Mouse (Mus musculus) MEL (cell line): ENCODE data around the gene Erbb2. TPM values are rescaled to one million over a fixed set of nuclear protein-coding genes. Genes with fewer than 3 reads are reported as not detected.

ENCODE experiments used
- DNase-seq: peaks from one replicate; pipeline ENCODE4 v3.0.0; 2011; ENCODE audit warnings: low read depth, low spot score
- H3K27ac ChIP-seq: 2 replicates; pipeline ENCODE4 v1.5.1; 2012; ENCODE audit warnings: low read depth, mild to moderate bottlenecking, control low read depth, low read length, moderate library complexity; ENCODE audit not compliant: control insufficient read depth
- H3K27me3 ChIP-seq, 2 experiments: fragments of 150-350 bp in 1 of 2; sonication (generic) in 1 of 2; 2 replicates each; pipeline ENCODE4 v1.6.1; 2012; ENCODE audit warnings: low read length in 2 of 2, mild to moderate bottlenecking in 2 of 2, improper control_type of control experiment in 1 of 2, moderate library complexity in 1 of 2; ENCODE audit not compliant: insufficient read depth in 2 of 2, control insufficient read depth in 1 of 2
- H3K36me3 ChIP-seq, 2 experiments: 2 replicates each; pipeline ENCODE4 v1.6.1; 2012 to 2014; ENCODE audit warnings: low read length in 2 of 2, improper control_type of control experiment in 1 of 2, inconsistent platforms in 1 of 2, mild to moderate bottlenecking in 1 of 2; ENCODE audit not compliant: insufficient read depth in 2 of 2, control insufficient read depth in 1 of 2
- H3K4me1 ChIP-seq, 2 experiments: fragments of 150-350 bp in 1 of 2; sonication (generic) in 1 of 2; 2 replicates each; pipeline ENCODE4 v1.6.1; 2012; ENCODE audit warnings: low read length in 2 of 2, improper control_type of control experiment in 1 of 2, mild to moderate bottlenecking in 1 of 2; ENCODE audit not compliant: insufficient read depth in 2 of 2, control insufficient read depth in 1 of 2
- H3K4me3 ChIP-seq, 2 experiments: fragments of 150-350 bp in 1 of 2; sonication (generic) in 1 of 2; 2 replicates each; pipeline ENCODE4 v1.5.1; 2012; ENCODE audit warnings: low read depth in 2 of 2, low read length in 2 of 2, mild to moderate bottlenecking in 2 of 2, moderate library complexity in 2 of 2, control low read depth in 1 of 2, improper control_type of control experiment in 1 of 2; ENCODE audit not compliant: control insufficient read depth in 1 of 2, insufficient read depth in 1 of 2
- H3K79me2 ChIP-seq: 2 replicates; pipeline ENCODE4 v1.6.1; 2012; ENCODE audit warnings: mild to moderate bottlenecking, low read length, moderate library complexity; ENCODE audit not compliant: control insufficient read depth, poor library complexity, insufficient read depth
- H3K9ac ChIP-seq: 2 replicates; pipeline ENCODE4 v1.6.1; 2012; ENCODE audit warnings: low read depth, mild to moderate bottlenecking, control low read depth, low read length, moderate library complexity; ENCODE audit not compliant: control insufficient read depth, poor library complexity, severe bottlenecking
- H3K9me3 ChIP-seq: fragments of 150-350 bp; sonication (generic); replicated peaks from 2 replicates; pipeline ENCODE4 v1.6.1; 2012; ENCODE audit warnings: mild to moderate bottlenecking, low read length, improper control_type of control experiment, moderate library complexity; ENCODE audit not compliant: insufficient read depth
- CTCF ChIP-seq, 3 experiments: IDR thresholded peaks in 2 of 3; conservative IDR thresholded peaks in 1 of 3; 2 replicates each; pipeline ENCODE4 v1.5.1; 2011 to 2012; ENCODE audit warnings: low read length in 3 of 3, low read depth in 2 of 3, mild to moderate bottlenecking in 2 of 3, improper control_type of control experiment in 1 of 3, inconsistent platforms in 1 of 3, mixed read lengths in 1 of 3, moderate library complexity in 1 of 3; ENCODE audit not compliant: control insufficient read depth in 1 of 3, insufficient read depth in 1 of 3, poor library complexity in 1 of 3, severe bottlenecking in 1 of 3
- E2F4 ChIP-seq: IDR thresholded peaks from 2 replicates; pipeline ENCODE4 v1.6.1; 2011; ENCODE audit warnings: low read depth, low read length, improper control_type of control experiment, borderline replicate concordance
- ETS1 ChIP-seq: IDR thresholded peaks from 2 replicates; pipeline ENCODE4 v1.6.1; 2012; ENCODE audit warnings: low read depth, mild to moderate bottlenecking, inconsistent platforms, low read length, improper control_type of control experiment, moderate library complexity
- GABPA ChIP-seq: IDR thresholded peaks from 2 replicates; pipeline ENCODE4 v1.6.1; 2012; ENCODE audit warnings: low read depth, mild to moderate bottlenecking, inconsistent platforms, low read length, improper control_type of control experiment, moderate library complexity
- GATA1 ChIP-seq: IDR thresholded peaks from 2 replicates; pipeline ENCODE4 v1.6.1; 2011; ENCODE audit warnings: low read depth, low read length, improper control_type of control experiment
- MAFK ChIP-seq: IDR thresholded peaks from 2 replicates; pipeline ENCODE4 v1.6.1; 2011; ENCODE audit warnings: low read depth, mild to moderate bottlenecking, low read length, improper control_type of control experiment, borderline replicate concordance
- MAX ChIP-seq: IDR thresholded peaks from 2 replicates; pipeline ENCODE4 v1.6.1; 2011; ENCODE audit warnings: low read length, improper control_type of control experiment
- MAZ ChIP-seq: IDR thresholded peaks from 2 replicates; pipeline ENCODE4 v1.6.1; 2012; ENCODE audit warnings: low read depth, mild to moderate bottlenecking, inconsistent platforms, low read length, improper control_type of control experiment
- MEF2A ChIP-seq: IDR thresholded peaks from 2 replicates; pipeline ENCODE4 v1.6.1; 2014; ENCODE audit warnings: low read depth, mild to moderate bottlenecking, inconsistent platforms, low read length, improper control_type of control experiment; ENCODE audit not compliant: poor library complexity, insufficient replicate concordance, severe bottlenecking; ENCODE audit errors: extremely low read depth
- MXI1 ChIP-seq: IDR thresholded peaks from 2 replicates; pipeline ENCODE4 v1.6.1; 2011; ENCODE audit warnings: mild to moderate bottlenecking, low read depth, low read length, improper control_type of control experiment
- NELFE ChIP-seq: IDR thresholded peaks from 2 replicates; pipeline ENCODE4 v1.6.1; 2011; ENCODE audit warnings: low read depth, low read length, improper control_type of control experiment
- NRF1 ChIP-seq: IDR thresholded peaks from 2 replicates; pipeline ENCODE4 v1.6.1; 2014; ENCODE audit warnings: low read depth, mild to moderate bottlenecking, inconsistent platforms, low read length, improper control_type of control experiment, moderate library complexity; ENCODE audit not compliant: poor library complexity, insufficient read depth, severe bottlenecking
- POLR2A ChIP-seq, 2 experiments: IDR thresholded peaks; 2 replicates each; pipeline ENCODE4 v1.6.1; 2011 to 2012; ENCODE audit warnings: low read length in 2 of 2, mild to moderate bottlenecking in 2 of 2, control low read depth in 1 of 2, improper control_type of control experiment in 1 of 2, low read depth in 1 of 2, moderate library complexity in 1 of 2; ENCODE audit not compliant: control insufficient read depth in 1 of 2, insufficient read depth in 1 of 2, poor library complexity in 1 of 2
- POLR2AphosphoS2 ChIP-seq: IDR thresholded peaks from 2 replicates; pipeline ENCODE4 v1.6.1; 2011; ENCODE audit warnings: low read length, improper control_type of control experiment
- RCOR1 ChIP-seq: IDR thresholded peaks from 2 replicates; pipeline ENCODE4 v1.6.1; 2012; ENCODE audit warnings: low read depth, mild to moderate bottlenecking, inconsistent platforms, low read length, improper control_type of control experiment
- SIN3A ChIP-seq: IDR thresholded peaks from 2 replicates; pipeline ENCODE4 v1.6.1; 2012; ENCODE audit warnings: low read length, improper control_type of control experiment, inconsistent platforms
- TCF12 ChIP-seq: IDR thresholded peaks from 2 replicates; pipeline ENCODE4 v1.6.1; 2014; ENCODE audit warnings: low read depth, mild to moderate bottlenecking, inconsistent platforms, low read length, improper control_type of control experiment, moderate library complexity
- UBTF ChIP-seq: IDR thresholded peaks from 2 replicates; pipeline ENCODE4 v1.6.1; 2012; ENCODE audit warnings: low read depth, mild to moderate bottlenecking, inconsistent platforms, low read length, improper control_type of control experiment, moderate library complexity, borderline replicate concordance; ENCODE audit not compliant: insufficient read depth
- USF1 ChIP-seq: IDR thresholded peaks from 2 replicates; pipeline ENCODE4 v1.6.1; 2014; ENCODE audit warnings: low read depth, mild to moderate bottlenecking, inconsistent platforms, low read length, improper control_type of control experiment, moderate library complexity
- USF2 ChIP-seq, 2 experiments: IDR thresholded peaks; 2 replicates each; pipeline ENCODE4 v1.6.1; 2011 to 2012; ENCODE audit warnings: improper control_type of control experiment in 2 of 2, low read length in 2 of 2, borderline replicate concordance in 1 of 2, inconsistent platforms in 1 of 2, low read depth in 1 of 2, mild to moderate bottlenecking in 1 of 2; ENCODE audit not compliant: insufficient read depth in 1 of 2
- ZKSCAN1 ChIP-seq: IDR thresholded peaks from 2 replicates; pipeline ENCODE4 v1.6.1; 2012; ENCODE audit warnings: low read depth, mild to moderate bottlenecking, inconsistent platforms, low read length, improper control_type of control experiment, moderate library complexity
- ZMIZ1 ChIP-seq: IDR thresholded peaks from 2 replicates; pipeline ENCODE4 v1.6.1; 2012; ENCODE audit warnings: low read depth, mild to moderate bottlenecking, inconsistent platforms, low read length, improper control_type of control experiment, moderate library complexity
- ZNF384 ChIP-seq: IDR thresholded peaks from 2 replicates; pipeline ENCODE4 v1.6.1; 2012; ENCODE audit warnings: low read depth, mild to moderate bottlenecking, inconsistent platforms, low read length, improper control_type of control experiment
- polyA plus RNA-seq, 2 experiments: library from polyadenylated mRNA; stranded (reverse) in 1 of 2; unstranded in 1 of 2; fragments of >175 nt in 1 of 2; fragments of >200 nt in 1 of 2; gene quantifications; 2 replicates each; pipeline versions ENCODE4 v1.2.1 to v1.2.4; 2012; ENCODE audit warnings: low replicate concordance in 2 of 2, low read depth in 1 of 2; ENCODE audit not compliant: insufficient read length in 2 of 2, insufficient read depth in 1 of 2, missing spikeins in 1 of 2
- total RNA-seq: library from RNA; depleted of rRNA; stranded (reverse); fragments of 300-350 nt; gene quantifications from 2 replicates; pipeline ENCODE4 v1.2.3, GENCODE M21; 2012

The Erbb2 gene
- total and polyA plus RNA-seq, 3 experiments, result not detected

- Histone ChIP-seq H3K36me3 (no peaks in the 10 kb centered on the region), H3K27me3 (no peaks in the 10 kb centered on the region)
- no peak for TF ChIP-seq GABPA
- no peak for TF ChIP-seq USF1
- TF ChIP-seq MAZ, result no peak
- no peak for TF ChIP-seq USF2 (IDR thresholded peaks at IDR 0.05; ENCODE audit: borderline replicate concordance in 1 of 2, insufficient read depth in 1 of 2, low read depth in 1 of 2, low read length in 2 of 2)
- TF ChIP-seq ZKSCAN1, result no peak
- TF ChIP-seq MEF2A, result no peak
- TF ChIP-seq ETS1, result no peak
- TF ChIP-seq MAX, result no peak
- no peak for TF ChIP-seq RCOR1
- no peak for TF ChIP-seq ZMIZ1
- TF ChIP-seq ZNF384, result no peak
- TF ChIP-seq, all 39 proteins: peak for 0
- Histone ChIP-seq H3K9ac (no peak overlapping the region), H3K27ac (no peak overlapping the region), H3K79me2 (peaks cover 2% of the 10 kb centered on the region), H3K4me1 (no peaks in the 10 kb centered on the region), H3K9me3 (no peaks in the 10 kb centered on the region), H3K4me3 (no peak overlapping the region)
- no peak for DNase-seq
These were observed 44.4 kb upstream of the Erbb2 start for GRCm38 (mm10) chr11:98367863-98368186.

- no peaks in the 10 kb centered on the region for H3K4me1 ChIP-seq
- no peaks in the 10 kb centered on the region for H3K27me3 ChIP-seq
- no peaks in the 10 kb centered on the region for H3K9me3 ChIP-seq
- no peak overlapping the region for H3K9ac ChIP-seq
- H3K79me2 ChIP-seq, result no peaks in the 10 kb centered on the region; the same call in 1 of the 2 replicates
- TF ChIP-seq TCF12, result no peak
- no peak for TF ChIP-seq RCOR1
- no peak for TF ChIP-seq POLR2AphosphoS2
- no peak for TF ChIP-seq POLR2A (IDR thresholded peaks at IDR 0.05; ENCODE audit: control insufficient read depth in 1 of 2, insufficient read depth in 1 of 2, low read depth in 1 of 2, low read length in 2 of 2, poor library complexity in 1 of 2)
- no peak for TF ChIP-seq UBTF
- no peak for TF ChIP-seq MAX
- no peak for TF ChIP-seq ZKSCAN1
- no peak for TF ChIP-seq SIN3A
- TF ChIP-seq MXI1, result no peak
- no peak for TF ChIP-seq MEF2A
- TF ChIP-seq MAZ, result no peak
- no peak for TF ChIP-seq MAFK
- TF ChIP-seq CTCF (IDR thresholded peaks at IDR 0.05 in 2 of 3, conservative IDR thresholded peaks at IDR 0.05 in 1 of 3; ENCODE audit: control insufficient read depth in 1 of 3, insufficient read depth in 1 of 3, low read depth in 2 of 3, low read length in 3 of 3, poor library complexity in 1 of 3, severe bottlenecking in 1 of 3), result no peak
- TF ChIP-seq GATA1, result no peak
- TF ChIP-seq NRF1, result no peak
- TF ChIP-seq E2F4, result no peak
- TF ChIP-seq NELFE, result no peak
- TF ChIP-seq, all 39 proteins: peak for 0
- no peak for DNase-seq
- Histone ChIP-seq H3K27ac (no peak overlapping the region), H3K36me3 (no peaks in the 10 kb centered on the region; a peak in 1 of 4 replicates), H3K4me3 (no peak overlapping the region)
These were observed 42.9 kb upstream of the Erbb2 start for GRCm38 (mm10) chr11:98369337-98369736.
